Mouse (Mus musculus) heart, postnatal 14 days (tissue): Measurements from ENCODE around the gene Lrrc73. TPM values are rescaled to one million over a fixed set of nuclear protein-coding genes. Genes with fewer than 3 reads are reported as not detected.

ENCODE experiments used
- DNase-seq, 2 experiments: peaks; one replicate each; pipeline ENCODE4 v3.0.0; 2021 to 2022
- intact Hi-C: fragments of 180-260 bp; cut with DNase I; formaldehyde crosslinking; loops from one replicate; pipeline ENCODE4 v1.15.1; 2025
- total RNA-seq, 2 experiments: library from RNA; stranded (reverse); gene quantifications; 2 replicates each; pipeline ENCODE4 v1.2.3; 2021

Gene Lrrc73
- total RNA-seq, 2 experiments from 2014 or later, result 0.50 to 0.85 TPM

DNA sequence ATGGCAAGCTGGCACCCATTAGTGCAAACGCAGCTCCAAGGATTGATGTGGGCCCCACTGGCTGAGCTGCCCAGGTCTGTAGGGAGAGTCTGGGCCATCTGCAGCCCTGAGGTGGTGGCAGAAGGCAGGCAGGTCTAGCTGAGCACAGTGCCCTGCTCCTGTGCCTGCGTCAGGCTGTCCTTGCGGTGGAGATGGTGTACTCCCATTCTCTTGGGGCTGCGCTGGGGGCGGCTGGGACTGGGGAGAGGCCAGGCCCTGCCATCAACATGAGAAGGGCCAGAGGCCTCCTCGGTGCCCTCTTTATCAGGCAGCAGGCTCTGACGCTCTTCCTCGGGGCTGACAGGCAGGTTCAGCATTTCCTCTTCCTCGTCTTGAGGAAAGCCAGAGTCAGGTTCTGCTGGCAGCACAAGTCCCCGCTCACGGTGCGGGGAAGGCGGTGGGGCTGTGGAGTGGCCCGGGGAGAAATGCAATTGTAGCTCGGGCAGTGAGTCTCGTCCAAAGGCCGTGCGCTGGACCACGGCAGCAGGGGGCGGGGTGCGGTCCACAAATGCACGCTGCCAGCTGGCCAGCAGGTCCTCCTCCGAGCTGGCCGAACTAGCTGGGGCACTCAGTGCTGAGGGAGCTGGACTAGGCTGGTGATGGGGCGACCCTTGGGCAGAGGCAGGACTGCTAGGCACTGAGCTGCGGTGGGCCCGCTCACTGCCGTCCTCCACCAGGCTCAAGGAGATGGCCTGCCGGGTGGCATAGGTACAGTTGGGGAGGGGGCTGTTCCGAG, 5.1 kb downstream of the Lrrc73 start:
- intact Hi-C loops, result no loop called here
- DNase-seq, result no peak

GRCm38 (mm10) chr17:46259675-46260074, 6.3 kb downstream of the Lrrc73 start:
- intact Hi-C loops, result no loop called here
- DNase-seq, result no peak

DNA sequence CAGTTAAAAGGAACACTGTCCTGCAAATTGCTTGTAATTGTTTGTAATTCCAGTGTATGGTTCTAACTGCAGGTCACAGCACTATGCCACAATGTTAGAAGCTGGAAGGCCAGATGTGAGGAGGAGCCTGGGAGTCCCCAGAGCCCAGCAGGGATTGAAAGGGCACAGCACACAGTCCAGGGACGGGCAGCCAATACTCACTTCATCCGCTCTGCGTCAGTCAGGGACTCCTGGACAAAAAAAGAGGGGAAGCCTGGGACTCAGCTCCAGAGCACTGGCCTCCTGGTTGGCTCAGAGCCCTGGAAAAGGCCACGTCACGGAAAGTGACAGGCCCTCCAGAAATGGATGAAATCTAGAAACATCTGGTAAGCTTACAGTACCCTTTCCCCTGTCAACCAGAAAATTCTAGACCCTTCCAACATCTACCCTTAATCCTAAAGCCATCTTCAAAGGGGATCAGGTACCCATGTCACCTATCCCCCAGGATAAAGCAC, 8.9 kb downstream of the Lrrc73 start:
- DNase-seq, result no peak
- intact Hi-C loops, result no loop called here

DNA sequence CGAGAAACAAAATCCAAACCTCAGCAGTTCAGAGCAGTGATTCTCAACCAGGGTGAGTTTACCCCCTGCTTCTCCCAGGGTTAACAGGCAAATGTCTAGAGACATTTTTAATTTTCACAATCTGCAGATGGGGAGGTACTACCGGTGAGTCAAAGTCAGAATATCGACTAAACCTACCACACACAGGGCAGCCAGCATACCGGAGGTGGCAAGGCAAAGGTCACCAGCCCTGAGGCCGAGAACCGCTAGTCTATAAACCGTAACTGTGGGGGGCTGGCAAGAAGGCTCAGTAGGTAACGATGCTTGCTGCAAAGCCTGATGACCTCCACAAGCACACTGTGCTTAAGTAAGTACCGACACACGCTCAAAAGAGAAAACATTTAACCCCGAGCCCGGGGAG, 12.2 kb downstream of the Lrrc73 start:
- no peak for DNase-seq
- intact Hi-C loops, result loop anchor here (5.0 kb wide), 1 partner anchor 122 kb away; no protein-coding TSS in a partner anchor

DNA sequence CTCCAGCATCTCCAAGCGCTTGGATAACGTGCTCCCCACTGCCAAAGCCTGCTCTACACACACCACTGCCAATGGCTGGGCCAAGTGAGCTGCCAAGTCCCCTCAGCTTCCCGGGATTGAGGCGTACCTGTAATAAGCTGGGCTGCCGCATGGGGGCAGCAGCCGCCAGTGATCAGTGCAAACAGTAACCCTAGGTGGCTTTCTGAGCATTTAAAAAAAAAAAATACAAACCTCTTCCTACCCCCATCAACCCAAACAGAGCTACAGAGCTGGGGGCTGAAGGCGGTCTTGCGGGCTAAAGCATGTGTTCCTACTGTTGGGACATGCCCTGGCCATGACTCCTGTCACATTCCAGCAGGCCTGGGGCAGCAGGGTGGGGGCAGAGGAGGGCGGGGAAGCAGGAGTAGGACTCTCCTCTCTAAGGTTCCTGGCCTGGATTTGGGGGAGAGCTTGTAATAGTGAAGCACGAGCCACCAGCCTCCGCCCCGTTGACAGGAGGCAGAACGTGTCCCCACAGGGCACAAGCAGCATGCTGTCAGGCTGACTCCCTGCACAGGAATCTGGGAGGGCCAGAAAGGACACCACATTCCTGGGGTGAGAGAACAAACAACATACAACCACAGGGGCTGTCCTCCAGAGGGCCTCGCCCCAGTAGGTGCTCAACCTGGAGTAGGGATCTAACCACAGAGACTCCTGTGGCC, 12.7 kb downstream of the Lrrc73 start:
- DNase-seq, result peak; percentile 88 to 91
- intact Hi-C loops, result loop anchor here (1.0 to 5.0 kb wide), 2 partner anchors 32 to 121 kb away; no protein-coding TSS in a partner anchor

DNA sequence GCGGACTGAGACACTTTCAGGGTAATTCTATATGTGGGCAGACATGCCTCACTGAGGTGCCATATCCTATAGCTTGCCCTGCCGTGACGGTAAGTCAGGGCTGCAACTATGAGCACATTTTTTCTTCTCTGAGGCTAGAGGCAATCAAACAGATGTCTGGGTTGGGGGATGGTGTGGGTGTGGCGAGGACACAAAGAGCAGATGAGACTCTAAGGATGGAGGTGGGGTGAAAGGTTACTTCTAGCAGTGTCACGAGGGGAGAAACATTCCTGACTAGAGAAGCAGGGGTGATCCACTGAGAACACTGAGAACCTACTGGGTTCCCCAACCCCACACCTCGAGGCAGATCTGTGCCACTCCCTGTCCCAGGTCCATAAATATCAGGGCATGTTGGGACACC, 13.7 kb downstream of the Lrrc73 start:
- intact Hi-C loops, result loop anchor here (1.0 to 5.0 kb wide), 2 partner anchors 31 to 120 kb away; no protein-coding TSS in a partner anchor
- no peak for DNase-seq

DNA sequence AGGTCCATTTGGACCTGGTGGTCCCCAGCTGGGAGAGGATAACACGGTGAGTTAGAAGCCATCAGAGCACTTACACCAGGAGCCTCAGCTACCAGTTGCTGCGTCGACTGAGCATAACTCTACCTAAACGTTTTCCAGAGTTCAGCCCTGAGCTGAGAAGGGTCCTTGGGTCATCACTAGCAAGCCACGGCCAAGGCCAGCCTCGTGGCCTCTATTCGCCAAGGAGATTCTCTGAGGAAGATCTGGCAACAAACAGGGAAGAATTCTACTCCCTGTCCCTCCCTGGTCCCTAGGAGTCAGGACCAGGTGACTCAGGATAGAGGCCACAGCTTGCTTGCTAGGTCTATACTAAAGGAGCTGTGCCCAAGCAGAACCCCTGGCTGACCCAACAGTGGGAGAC, 14.2 kb downstream of the Lrrc73 start:
- intact Hi-C loops, result loop anchor here (5.0 kb wide), 1 partner anchor 120 kb away; no protein-coding TSS in a partner anchor
- DNase-seq, result no peak

DNA sequence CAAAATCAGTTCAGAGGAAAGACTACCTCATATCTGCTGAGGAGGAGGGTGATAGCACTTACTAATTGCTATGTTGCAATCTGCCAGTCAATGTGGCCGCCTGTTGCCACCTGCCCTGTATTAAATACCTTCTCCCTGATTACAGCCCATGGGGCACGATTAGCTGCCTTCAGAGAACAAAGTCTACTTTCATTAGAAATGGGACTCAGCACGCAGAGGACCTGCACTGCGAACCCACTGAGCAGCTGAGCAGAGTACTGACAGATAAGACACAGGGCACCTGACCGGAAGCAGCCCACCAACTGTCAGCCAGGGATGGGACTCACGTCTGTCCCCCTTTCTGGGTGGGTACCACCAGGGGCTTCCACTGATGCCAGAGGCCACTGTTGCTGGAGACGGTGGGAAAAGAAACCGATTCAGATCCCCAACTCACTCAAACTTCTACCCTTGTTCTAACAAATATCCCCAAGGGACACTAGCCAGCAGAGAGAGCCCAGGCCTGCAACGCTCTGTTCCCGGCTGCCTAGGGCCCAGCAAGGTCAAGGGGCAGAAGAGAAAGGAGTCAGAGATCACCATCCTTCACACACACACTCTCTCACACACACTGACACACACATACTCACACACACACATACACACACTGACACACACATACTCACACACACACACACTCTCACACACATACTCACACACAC, 14.8 kb downstream of the Lrrc73 start:
- DNase-seq, result no peak
- intact Hi-C loops, result loop anchor here (5.0 kb wide), 1 partner anchor 119 kb away; no protein-coding TSS in a partner anchor

DNA sequence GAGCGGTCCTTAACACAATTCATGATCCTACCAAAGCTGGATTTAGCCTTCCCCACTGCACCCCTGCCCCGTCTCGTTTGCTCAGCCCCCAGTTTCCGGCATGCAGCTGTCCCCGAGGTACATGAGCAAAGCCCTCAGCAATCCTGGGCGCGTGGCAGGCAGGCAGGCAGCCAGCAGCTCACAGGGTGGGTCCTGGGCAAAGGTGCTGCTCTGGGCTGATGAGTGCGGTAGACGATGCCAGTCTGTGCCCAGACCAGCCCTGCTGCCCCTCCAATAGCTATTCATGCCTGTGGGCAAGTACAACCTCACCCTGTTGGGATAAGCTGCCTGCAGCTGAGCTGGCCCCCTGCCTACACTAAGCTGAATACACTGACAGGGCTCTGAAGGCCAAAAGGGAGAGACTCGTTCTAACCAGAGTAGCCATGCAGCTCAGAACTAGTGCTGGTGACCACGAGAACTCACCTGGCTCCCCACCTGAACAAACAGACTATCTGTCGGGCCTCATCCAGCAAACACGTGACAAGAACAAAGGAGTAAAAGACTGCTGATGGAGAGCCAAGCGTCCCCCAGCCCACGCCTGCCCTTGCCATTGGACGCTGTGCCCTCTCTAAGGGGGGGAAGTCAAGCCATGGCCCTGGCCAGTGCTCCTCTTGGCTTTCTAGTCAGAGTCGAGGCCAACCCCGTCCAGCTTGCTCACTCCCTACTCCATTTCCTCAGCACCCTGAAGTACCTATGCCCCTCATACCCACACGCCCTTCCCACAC, 16.6 kb downstream of the Lrrc73 start:
- peak; percentile 57 to 75 for DNase-seq
- intact Hi-C loops, result loop anchor here (5.0 kb wide), 1 partner anchor 117 kb away; no protein-coding TSS in a partner anchor

GRCm38 (mm10) chr17:46272058-46272457, 18.7 kb downstream of the Lrrc73 start:
- intact Hi-C loops, result no loop called here
- DNase-seq, result no peak

- DNase-seq, result peak; percentile 42 to 47
- intact Hi-C loops, result no loop called here
These were observed 19.3 kb downstream of the Lrrc73 start for GRCm38 (mm10) chr17:46272675-46273074.

DNA sequence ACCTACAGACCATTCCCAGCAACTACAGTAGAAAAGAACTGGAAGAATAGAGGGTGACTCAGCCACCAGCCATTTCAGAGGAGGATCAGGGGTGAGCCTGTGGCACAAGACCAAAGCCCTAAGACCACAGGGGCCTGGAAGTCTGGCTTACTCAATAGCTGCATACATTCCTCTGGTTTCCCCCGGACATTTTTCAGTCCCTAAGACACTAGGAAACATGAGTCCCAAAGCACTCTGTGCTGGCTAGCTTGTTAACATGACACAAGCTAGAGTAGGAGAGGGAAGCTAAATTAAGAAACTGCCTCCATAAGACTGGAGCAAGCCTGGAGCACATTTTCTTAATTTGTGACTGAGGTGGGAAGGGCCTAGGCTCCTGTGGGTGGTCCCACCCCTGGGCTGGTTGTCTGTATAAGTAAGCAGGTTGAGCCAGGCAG, 20.5 kb downstream of the Lrrc73 start:
- intact Hi-C loops, result no loop called here

GRCm38 (mm10) chr17:46274465-46274864, 21.1 kb downstream of the Lrrc73 start:
- intact Hi-C loops, result no loop called here
- no peak for DNase-seq

More for the DNA sequence above, 20.5 kb downstream of the Lrrc73 start:
- no peak for DNase-seq

- no peak for DNase-seq
- intact Hi-C loops, result no loop called here
These were observed 21.7 kb downstream of the Lrrc73 start for GRCm38 (mm10) chr17:46275034-46275433.

DNA sequence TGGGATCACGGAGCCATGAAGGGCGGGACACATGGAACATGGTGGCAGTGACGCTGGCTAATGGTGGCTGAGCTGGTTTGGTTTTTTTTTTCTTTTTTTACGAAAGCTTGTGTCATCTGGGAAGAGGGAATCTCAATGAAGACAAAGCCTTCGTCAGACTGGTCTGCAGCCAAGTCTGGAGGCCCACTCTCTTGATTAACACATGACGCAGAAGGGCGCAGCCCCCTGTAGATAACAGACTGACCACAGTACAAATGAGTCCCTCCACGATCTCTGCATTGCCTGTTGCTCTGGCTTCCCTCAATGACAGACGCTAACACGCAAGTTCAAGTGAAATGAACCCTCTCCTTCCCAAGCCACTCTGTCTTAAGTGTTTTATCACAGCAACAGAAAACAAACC, 22.2 kb downstream of the Lrrc73 start:
- intact Hi-C loops, result no loop called here
- no peak for DNase-seq

DNA sequence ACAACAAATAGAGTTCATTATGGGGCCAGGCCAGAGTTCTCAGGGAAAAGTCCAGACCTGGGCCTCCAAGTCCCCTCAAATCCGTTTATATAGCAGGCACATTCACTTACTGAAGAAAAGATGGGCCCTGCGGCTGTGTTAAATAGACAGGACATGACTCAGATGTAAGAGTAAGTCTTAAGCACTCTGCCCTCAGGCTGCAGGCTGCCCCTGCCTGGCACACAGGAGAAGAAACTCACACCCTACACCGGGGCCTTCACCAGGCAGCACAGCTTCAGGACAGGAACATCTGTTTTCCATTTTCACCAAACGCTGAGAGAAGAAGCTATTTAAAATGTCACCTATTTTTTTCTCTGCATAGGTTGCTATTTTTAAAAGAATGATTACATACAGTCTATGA, 24.3 kb downstream of the Lrrc73 start:
- intact Hi-C loops, result no loop called here
- DNase-seq, result no peak

- intact Hi-C loops, result no loop called here
- DNase-seq, result no peak
These were observed 24.9 kb downstream of the Lrrc73 start for GRCm38 (mm10) chr17:46278011-46278765.

- intact Hi-C loops, result no loop called here
- peak; percentile 89 to 91 for DNase-seq
These were observed 29.3 kb downstream of the Lrrc73 start, which contains the start of gene Tjap1 for GRCm38 (mm10) chr17:46282483-46283123. TSS of gene Tjap1 (minus strand) at chr17:46283026.

- no peak for DNase-seq
- intact Hi-C loops, result no loop called here
These were observed 29.8 kb downstream of the Lrrc73 start for GRCm38 (mm10) chr17:46283140-46283539.
